Mouse (Mus musculus) CH12.LX (cell line): Measurements from ENCODE around the gene Prr19. TPM values are rescaled to one million over a fixed set of nuclear protein-coding genes. Genes with fewer than 3 reads are reported as not detected.
A peak's percentile ranks its signal among the peaks of the same experiment; 100 is the strongest.

Experiments used
- DNase-seq: peaks from one replicate; pipeline ENCODE4 v3.0.0-alpha.2; 2013; ENCODE audit errors: extremely low read depth
- H3K27ac ChIP-seq: 2 replicates; pipeline ENCODE4 v1.5.1; 2012; ENCODE audit warnings: low read depth, mild to moderate bottlenecking, control low read depth, moderate library complexity; ENCODE audit not compliant: insufficient read depth
- H3K27me3 ChIP-seq: replicated peaks from 2 replicates; pipeline ENCODE3; 2012; ENCODE audit warnings: inconsistent platforms
- H3K36me3 ChIP-seq, 2 experiments: replicated peaks in 1 of 2; 2 replicates each; pipeline versions ENCODE3 to v1.6.1; 2012; ENCODE audit warnings: inconsistent platforms in 1 of 2, low read length in 1 of 2, mild to moderate bottlenecking in 1 of 2, mixed read lengths in 1 of 2, moderate library complexity in 1 of 2; ENCODE audit not compliant: control insufficient read depth in 1 of 2, insufficient read depth in 1 of 2
- H3K4me1 ChIP-seq, 2 experiments: 2 replicates each; pipeline ENCODE4 v1.6.1; 2012; ENCODE audit warnings: inconsistent platforms in 1 of 2, moderate library complexity in 1 of 2; ENCODE audit not compliant: insufficient read depth in 2 of 2, control insufficient read depth in 1 of 2
- H3K4me2 ChIP-seq: 2 replicates; pipeline ENCODE4 v1.6.1; 2012; ENCODE audit warnings: low read depth, mild to moderate bottlenecking, control low read depth; ENCODE audit not compliant: poor library complexity, insufficient read depth, severe bottlenecking
- H3K4me3 ChIP-seq, 3 experiments: fragments of 150-350 bp in 1 of 3; sonication (generic) in 1 of 3; replicated peaks in 1 of 3; 2 replicates each; pipeline versions ENCODE3 to v1.5.1; 2011 to 2012; ENCODE audit warnings: low read depth in 2 of 3, low read length in 2 of 3, mild to moderate bottlenecking in 2 of 3, moderate library complexity in 2 of 3, control low read depth in 1 of 3, improper control_type of control experiment in 1 of 3, inconsistent platforms in 1 of 3, mixed read lengths in 1 of 3; ENCODE audit not compliant: poor library complexity in 1 of 3
- H3K79me2 ChIP-seq: replicated peaks from 2 replicates; pipeline ENCODE4 v1.6.1; 2012; ENCODE audit warnings: mild to moderate bottlenecking, moderate library complexity; ENCODE audit not compliant: control insufficient read depth, poor library complexity, insufficient read depth, severe bottlenecking; ENCODE audit errors: extremely low read depth
- H3K9ac ChIP-seq: 2 replicates; pipeline ENCODE4 v1.6.1; 2012; ENCODE audit warnings: low read depth, mild to moderate bottlenecking, control low read depth, moderate library complexity; ENCODE audit not compliant: insufficient read depth
- H3K9me3 ChIP-seq: replicated peaks from 2 replicates; pipeline ENCODE3; 2012; ENCODE audit warnings: low read length, inconsistent platforms, mixed read lengths
- CTCF ChIP-seq, 2 experiments: IDR thresholded peaks in 1 of 2; conservative IDR thresholded peaks in 1 of 2; 2 replicates each; pipeline ENCODE4 v1.5.1; 2011 to 2012; ENCODE audit warnings: low read depth in 2 of 2, low read length in 2 of 2, improper control_type of control experiment in 1 of 2, inconsistent platforms in 1 of 2, mild to moderate bottlenecking in 1 of 2, moderate library complexity in 1 of 2
- ELF1 ChIP-seq: IDR thresholded peaks from 2 replicates; pipeline ENCODE4 v1.6.1; 2014; ENCODE audit warnings: low read depth, mild to moderate bottlenecking, inconsistent platforms, low read length, improper control_type of control experiment
- EP300 ChIP-seq: IDR thresholded peaks from 2 replicates; pipeline ENCODE4 v1.6.1; 2011; ENCODE audit warnings: low read length, improper control_type of control experiment
- HCFC1 ChIP-seq: IDR thresholded peaks from 2 replicates; pipeline ENCODE4 v1.6.1; 2012; ENCODE audit warnings: low read depth, mild to moderate bottlenecking, inconsistent platforms, low read length, improper control_type of control experiment
- IRF4 ChIP-seq: IDR thresholded peaks from 2 replicates; pipeline ENCODE4 v1.6.1; 2014; ENCODE audit warnings: low read depth, mild to moderate bottlenecking, inconsistent platforms, low read length, improper control_type of control experiment
- JUND ChIP-seq: conservative IDR thresholded peaks from 2 replicates; pipeline ENCODE4 v1.6.1; 2011; ENCODE audit warnings: low read depth, low read length, improper control_type of control experiment
- KAT2A ChIP-seq: IDR thresholded peaks from 2 replicates; pipeline ENCODE4 v1.6.1; 2012; ENCODE audit warnings: low read length, improper control_type of control experiment, inconsistent platforms; ENCODE audit not compliant: insufficient replicate concordance
- MAFK ChIP-seq: IDR thresholded peaks from 2 replicates; pipeline ENCODE4 v1.6.1; 2011; ENCODE audit warnings: low read length, improper control_type of control experiment; ENCODE audit not compliant: insufficient replicate concordance
- MAZ ChIP-seq: IDR thresholded peaks from 2 replicates; pipeline ENCODE4 v1.6.1; 2012; ENCODE audit warnings: low read depth, mild to moderate bottlenecking, inconsistent platforms, low read length, improper control_type of control experiment, moderate library complexity
- MYC ChIP-seq: IDR thresholded peaks from 2 replicates; pipeline ENCODE4 v1.6.1; 2011; ENCODE audit warnings: low read depth, mild to moderate bottlenecking, improper control_type of control experiment, low read length
- NELFE ChIP-seq: IDR thresholded peaks from 2 replicates; pipeline ENCODE4 v1.6.1; 2011; ENCODE audit warnings: low read depth, low read length, improper control_type of control experiment
- NRF1 ChIP-seq: IDR thresholded peaks from 2 replicates; pipeline ENCODE4 v1.6.1; 2014; ENCODE audit warnings: low read depth, mild to moderate bottlenecking, inconsistent platforms, low read length, improper control_type of control experiment, moderate library complexity
- POLR2A ChIP-seq: IDR thresholded peaks from 2 replicates; pipeline ENCODE4 v1.6.1; 2011; ENCODE audit warnings: low read depth, mild to moderate bottlenecking, improper control_type of control experiment, low read length
- RAD21 ChIP-seq: IDR thresholded peaks from 2 replicates; pipeline ENCODE4 v1.6.1; 2011; ENCODE audit warnings: low read depth, mild to moderate bottlenecking, low read length, improper control_type of control experiment, moderate library complexity
- SIN3A ChIP-seq: IDR thresholded peaks from 2 replicates; pipeline ENCODE4 v1.6.1; 2012; ENCODE audit warnings: low read length, improper control_type of control experiment, inconsistent platforms
- SMC3 ChIP-seq: IDR thresholded peaks from 2 replicates; pipeline ENCODE4 v1.6.1; 2011; ENCODE audit warnings: low read depth, low read length, improper control_type of control experiment
- TBP ChIP-seq: conservative IDR thresholded peaks from 2 replicates; pipeline ENCODE4 v1.6.1; 2011; ENCODE audit warnings: low read depth, low read length, improper control_type of control experiment
- UBTF ChIP-seq: IDR thresholded peaks from 2 replicates; pipeline ENCODE4 v1.6.1; 2012; ENCODE audit warnings: low read depth, mild to moderate bottlenecking, inconsistent platforms, low read length, improper control_type of control experiment, moderate library complexity
- ZC3H11A ChIP-seq: IDR thresholded peaks from 2 replicates; pipeline ENCODE4 v1.6.1; 2012; ENCODE audit warnings: low read depth, mild to moderate bottlenecking, inconsistent platforms, low read length, improper control_type of control experiment
- ZKSCAN1 ChIP-seq: IDR thresholded peaks from 2 replicates; pipeline ENCODE4 v1.6.1; 2012; ENCODE audit warnings: low read depth, inconsistent platforms, low read length, improper control_type of control experiment, borderline replicate concordance
- dilution Hi-C: fragments of 300-500 bp; cut with MboI; formaldehyde crosslinking; loops from 2 replicates; pipeline ENCODE4 v1.14.3; 2020; ENCODE audit warnings: low sequenced_read_pairs; ENCODE audit not compliant: extremely low pct_unique_long_range_greater_than_20kb, extremely low pct_ligation_motif_present
- in situ Hi-C: fragments of 300-500 bp; cut with MboI; formaldehyde crosslinking; loops from 3 replicates; pipeline ENCODE4 v1.14.3; 2019; ENCODE audit warnings: low sequenced_read_pairs, low pct_ligation_motif_present, low pct_unique_long_range_greater_than_20kb, mixed read lengths
- polyA plus RNA-seq: library from polyadenylated mRNA; unstranded; fragments of >175 nt; gene quantifications from 2 replicates; pipeline ENCODE4 v1.2.1, GENCODE M21; 2012; ENCODE audit warnings: low read depth; ENCODE audit not compliant: insufficient read length
- total RNA-seq, 2 experiments: library from RNA; depleted of rRNA; stranded (reverse); fragments of 300-350 nt in 1 of 2; fragments of >200 nt in 1 of 2; gene quantifications; 2 replicates each; pipeline ENCODE4 v1.2.3; 2012 to 2014

The Prr19 gene
- total and polyA plus RNA-seq, 3 experiments = not detected

GRCm38 (mm10) chr7:25316532-25317445 lies 15.6 kb downstream of the Prr19 start, which contains the start of gene Megf8:
Gene Megf8 (plus strand): TSS chr7:25317164.
- Histone ChIP-seq H3K27me3 (peaks cover 46% of the 10 kb centered on the region), H3K4me1 (peaks cover 7 to 14% of the 10 kb centered on the region in 2 experiments; a peak in 3 of 4 replicates), H3K9ac (no peak within 1 kb of the TSS; the same call in 1 of the 2 replicates), H3K4me2 (peak within 1 kb of the TSS; percentile 62), H3K4me3 (peak within 1 kb of the TSS; percentile 7 to 38 (median 34)), H3K79me2 (no peaks in the 10 kb centered on the region), H3K36me3 (no peaks in the 10 kb centered on the region), H3K27ac (no peak within 1 kb of the TSS), H3K9me3 (peaks cover 2% of the 10 kb centered on the region)
- peak; percentile 89 for TF ChIP-seq NRF1
- peak; percentile 60; the same call in 1 of the 2 replicates for TF ChIP-seq NELFE
- TF ChIP-seq CTCF (conservative IDR thresholded peaks at IDR 0.05 in 1 of 2, IDR thresholded peaks at IDR 0.05 in 1 of 2; ENCODE audit: low read depth in 2 of 2, low read length in 2 of 2) = peak; percentile 62 to 97; a peak in 3 of 4 replicates
- peak; percentile 83 for TF ChIP-seq ELF1
- TF ChIP-seq ZKSCAN1 = no peak
- TF ChIP-seq MAFK = no peak
- peak; percentile 67 for TF ChIP-seq HCFC1
- 0 out of 2 replicates have a peak, but pooled peaks have one; percentile 42 for TF ChIP-seq SIN3A
- 0 out of 2 replicates have a peak, but pooled peaks have one; percentile 42 for TF ChIP-seq MAZ
- 0 out of 2 replicates have a peak, but pooled peaks have one; percentile 9 for TF ChIP-seq EP300
- TF ChIP-seq JUND = 0 out of 2 replicates have a peak, but pooled peaks have one; percentile 25
- TF ChIP-seq POLR2A = peak; percentile 54
- TF ChIP-seq RAD21 = peak; percentile 91
- TF ChIP-seq UBTF = no peak
- TF ChIP-seq KAT2A = no peak
- 0 out of 2 replicates have a peak, but pooled peaks have one; percentile 44 for TF ChIP-seq TBP
- peak; percentile 49; the same call in 1 of the 2 replicates for TF ChIP-seq ZC3H11A
- peak; percentile 95 for TF ChIP-seq SMC3
- TF ChIP-seq IRF4 = no peak
- TF ChIP-seq MYC = peak; percentile 79
- DNase-seq = peak; percentile 94
- dilution Hi-C loops (no loop called here), in situ Hi-C loops (no loop called here)
